Mouse (Mus musculus): ENCODE results near the gene Gtsf1l. TPM values are rescaled to one million over a fixed set of nuclear protein-coding genes. Genes with fewer than 3 reads are reported as not detected.
A peak's percentile ranks its signal among the peaks of the same experiment; 100 is the strongest.

Gtsf1l gene
- not detected in 2 replicates for polyA plus RNA-seq (2016; fragmentation: Nextera tagmentation; extraction: Ambion mirVana)

GRCm38 (mm10) chr2:163087728-163088127, at the start of gene Gtsf1l:
Gene Gtsf1l (minus strand): TSS chr2:163087855.
- ATAC-seq (ENCODE audit: low FRiP score, low read depth): no peak

GRCm38 (mm10) chr2:163136996-163137395, 49.3 kb upstream of the Gtsf1l start:
- no peak overlapping the region for H3K27ac ChIP-seq (replicated peaks)
- ATAC-seq (ENCODE audit: low FRiP score, low read depth): no peak
- no peak overlapping the region for H3K9ac ChIP-seq (replicated peaks)
- no peak overlapping the region for H3K4me2 ChIP-seq (replicated peaks)
- no peaks in the 10 kb centered on the region for H3K4me1 ChIP-seq
- no peaks in the 10 kb centered on the region for H3K9me3 ChIP-seq
- no peaks in the 10 kb centered on the region for H3K36me3 ChIP-seq
- no peaks in the 10 kb centered on the region for H3K27me3 ChIP-seq
- no peak overlapping the region for H3K4me3 ChIP-seq

More at GRCm38 (mm10) chr2:163087728-163088127, at the start of gene Gtsf1l:
- no peak within 1 kb of the TSS for H3K4me3 ChIP-seq
- H3K4me1 ChIP-seq: no peaks in the 10 kb centered on the region
- no peak within 1 kb of the TSS for H3K4me2 ChIP-seq (replicated peaks)
- H3K9ac ChIP-seq (replicated peaks): no peak within 1 kb of the TSS
- H3K27ac ChIP-seq (replicated peaks): no peak within 1 kb of the TSS
- H3K36me3 ChIP-seq: peaks cover 11% of the 10 kb centered on the region
- no peaks in the 10 kb centered on the region for H3K9me3 ChIP-seq
- no peaks in the 10 kb centered on the region for H3K27me3 ChIP-seq
- WGBS: 90% methylated on average over 9 of the region's 9 CpGs

GRCm38 (mm10) chr2:163135931-163136330, 48.3 kb upstream of the Gtsf1l start:
- ATAC-seq (ENCODE audit: low FRiP score, low read depth): no peak
- WGBS: 80% methylated on average over 6 of the region's 6 CpGs

GRCm38 (mm10) chr2:163132314-163132713, 44.7 kb upstream of the Gtsf1l start:
- Histone ChIP-seq H3K9me3 (peaks cover 3% of the 10 kb centered on the region; the same call in 1 of the 2 replicates), H3K4me1 (no peaks in the 10 kb centered on the region), H3K27me3 (no peaks in the 10 kb centered on the region), H3K9ac (replicated peaks) (no peak overlapping the region), H3K36me3 (no peaks in the 10 kb centered on the region), H3K27ac (replicated peaks) (no peak overlapping the region), H3K4me3 (no peak overlapping the region), H3K4me2 (replicated peaks) (no peak overlapping the region)
- ATAC-seq (ENCODE audit: low FRiP score, low read depth): no peak
- 90% methylated on average over 5 of the region's 5 CpGs for WGBS

More at GRCm38 (mm10) chr2:163135931-163136330, 48.3 kb upstream of the Gtsf1l start:
- Histone ChIP-seq H3K27me3 (no peaks in the 10 kb centered on the region), H3K4me3 (no peak overlapping the region), H3K27ac (replicated peaks) (no peak overlapping the region), H3K9me3 (no peaks in the 10 kb centered on the region), H3K4me2 (replicated peaks) (no peak overlapping the region), H3K9ac (replicated peaks) (no peak overlapping the region), H3K36me3 (no peaks in the 10 kb centered on the region), H3K4me1 (no peaks in the 10 kb centered on the region)

- Histone ChIP-seq H3K9ac (replicated peaks) (no peak overlapping the region), H3K9me3 (peaks cover 4% of the 10 kb centered on the region; the same call in 1 of the 2 replicates), H3K4me3 (no peak overlapping the region), H3K4me1 (no peaks in the 10 kb centered on the region), H3K4me2 (replicated peaks) (no peak overlapping the region), H3K36me3 (no peaks in the 10 kb centered on the region), H3K27me3 (no peaks in the 10 kb centered on the region), H3K27ac (replicated peaks) (no peak overlapping the region)
- 83% methylated on average over 5 of the region's 5 CpGs for WGBS
- no peak for ATAC-seq (ENCODE audit: low FRiP score, low read depth)
Observed at GRCm38 (mm10) chr2:163130837-163131236, 43.2 kb upstream of the Gtsf1l start.

GRCm38 (mm10) chr2:163123496-163123895, 35.8 kb upstream of the Gtsf1l start:
- Histone ChIP-seq H3K36me3 (no peaks in the 10 kb centered on the region), H3K9me3 (peaks cover 4% of the 10 kb centered on the region; the same call in 1 of the 2 replicates), H3K27me3 (peaks cover 18% of the 10 kb centered on the region), H3K4me1 (peaks cover 18% of the 10 kb centered on the region), H3K4me2 (replicated peaks) (no peak overlapping the region), H3K4me3 (no peak overlapping the region), H3K9ac (replicated peaks) (no peak overlapping the region), H3K27ac (replicated peaks) (no peak overlapping the region)
- ATAC-seq (ENCODE audit: low FRiP score, low read depth): no peak
- WGBS: 87% methylated on average over 5 of the region's 5 CpGs

GRCm38 (mm10) chr2:163122319-163122718, 34.7 kb upstream of the Gtsf1l start:
- peak; percentile 87 for ATAC-seq (ENCODE audit: low FRiP score, low read depth)
- Histone ChIP-seq H3K9me3 (peaks cover under 1% of the 10 kb centered on the region; the same call in 1 of the 2 replicates), H3K9ac (replicated peaks) (no peak overlapping the region), H3K4me1 (peaks cover 18% of the 10 kb centered on the region), H3K36me3 (no peaks in the 10 kb centered on the region), H3K27ac (replicated peaks) (0 out of 2 replicates have a peak overlapping the region, but pooled peaks have one; percentile 35), H3K27me3 (peaks cover 18% of the 10 kb centered on the region), H3K4me3 (no peak overlapping the region), H3K4me2 (replicated peaks) (peak overlapping the region; percentile 31)
- 24% methylated on average over 9 of the region's 9 CpGs for WGBS

GRCm38 (mm10) chr2:163121353-163121660, 33.7 kb upstream of the Gtsf1l start:
- Histone ChIP-seq H3K27ac (replicated peaks) (no peak overlapping the region), H3K4me1 (peaks cover 18% of the 10 kb centered on the region)
- WGBS: 90% methylated on average over 3 of the region's 3 CpGs

GRCm38 (mm10) chr2:163120626-163121352, 33.1 kb upstream of the Gtsf1l start:
- H3K4me3 ChIP-seq: no peak overlapping the region
- H3K4me2 ChIP-seq (replicated peaks): no peak overlapping the region
- no peak overlapping the region for H3K9ac ChIP-seq (replicated peaks)
- H3K27me3 ChIP-seq: peaks cover 18% of the 10 kb centered on the region
- WGBS: 63% methylated on average over 15 of the region's 15 CpGs
- no peaks in the 10 kb centered on the region for H3K9me3 ChIP-seq
- peaks cover 18% of the 10 kb centered on the region for H3K4me1 ChIP-seq
- no peaks in the 10 kb centered on the region for H3K36me3 ChIP-seq
- no peak overlapping the region for H3K27ac ChIP-seq (replicated peaks)
- no peak for ATAC-seq (ENCODE audit: low FRiP score, low read depth)

More at GRCm38 (mm10) chr2:163121353-163121660, 33.7 kb upstream of the Gtsf1l start:
- Histone ChIP-seq H3K4me3 (no peak overlapping the region), H3K27me3 (peaks cover 18% of the 10 kb centered on the region), H3K9ac (replicated peaks) (no peak overlapping the region), H3K9me3 (no peaks in the 10 kb centered on the region), H3K4me2 (replicated peaks) (no peak overlapping the region), H3K36me3 (no peaks in the 10 kb centered on the region)
- no peak for ATAC-seq (ENCODE audit: low FRiP score, low read depth)

- Histone ChIP-seq H3K27ac (replicated peaks) (peak overlapping the region; percentile 73), H3K4me3 (no peak overlapping the region), H3K9ac (replicated peaks) (peak overlapping the region; percentile 20; the same call in 1 of the 2 replicates), H3K27me3 (no peaks in the 10 kb centered on the region), H3K36me3 (no peaks in the 10 kb centered on the region), H3K9me3 (no peaks in the 10 kb centered on the region), H3K4me2 (replicated peaks) (peak overlapping the region; percentile 32), H3K4me1 (peaks cover 28% of the 10 kb centered on the region)
- ATAC-seq (ENCODE audit: low FRiP score, low read depth): peak; percentile 55
- WGBS: 24% methylated on average over 16 of the region's 16 CpGs
Observed at GRCm38 (mm10) chr2:163111413-163112201, 24.0 kb upstream of the Gtsf1l start.

GRCm38 (mm10) chr2:163110706-163111105, 23.1 kb upstream of the Gtsf1l start:
- no peak for ATAC-seq (ENCODE audit: low FRiP score, low read depth)
- Histone ChIP-seq H3K4me1 (peaks cover 28% of the 10 kb centered on the region), H3K36me3 (no peaks in the 10 kb centered on the region), H3K4me3 (no peak overlapping the region), H3K27me3 (no peaks in the 10 kb centered on the region), H3K27ac (replicated peaks) (peak overlapping the region; percentile 73; the same call in 1 of the 2 replicates), H3K9me3 (no peaks in the 10 kb centered on the region), H3K9ac (replicated peaks) (no peak overlapping the region), H3K4me2 (replicated peaks) (no peak overlapping the region)
- 100% methylated on average over 1 of the region's 1 CpGs for WGBS

- H3K4me2 ChIP-seq (replicated peaks): no peak overlapping the region
- H3K9me3 ChIP-seq: no peaks in the 10 kb centered on the region
- 37% methylated on average over 9 of the region's 9 CpGs for WGBS
- no peak overlapping the region for H3K9ac ChIP-seq (replicated peaks)
- H3K27ac ChIP-seq (replicated peaks): no peak overlapping the region
- ATAC-seq (ENCODE audit: low FRiP score, low read depth): no peak
- H3K27me3 ChIP-seq: 0 out of 2 replicates have a peak, but pooled peaks cover 4% of the 10 kb centered on the region
- no peak overlapping the region for H3K4me3 ChIP-seq
- no peaks in the 10 kb centered on the region for H3K36me3 ChIP-seq
- H3K4me1 ChIP-seq: peaks cover 31% of the 10 kb centered on the region
Observed at GRCm38 (mm10) chr2:163108385-163108784, 20.7 kb upstream of the Gtsf1l start.
